Mouse (Mus musculus): Measurements from ENCODE around the gene Spata7.
A peak's percentile ranks its signal among the peaks of the same experiment; 100 is the strongest.
"Not testable (repeated sequence)": the region's sequence is repeated elsewhere in the genome, so short reads cannot be mapped to it uniquely, and the experiment has no call there.

Gene Spata7

DNA sequence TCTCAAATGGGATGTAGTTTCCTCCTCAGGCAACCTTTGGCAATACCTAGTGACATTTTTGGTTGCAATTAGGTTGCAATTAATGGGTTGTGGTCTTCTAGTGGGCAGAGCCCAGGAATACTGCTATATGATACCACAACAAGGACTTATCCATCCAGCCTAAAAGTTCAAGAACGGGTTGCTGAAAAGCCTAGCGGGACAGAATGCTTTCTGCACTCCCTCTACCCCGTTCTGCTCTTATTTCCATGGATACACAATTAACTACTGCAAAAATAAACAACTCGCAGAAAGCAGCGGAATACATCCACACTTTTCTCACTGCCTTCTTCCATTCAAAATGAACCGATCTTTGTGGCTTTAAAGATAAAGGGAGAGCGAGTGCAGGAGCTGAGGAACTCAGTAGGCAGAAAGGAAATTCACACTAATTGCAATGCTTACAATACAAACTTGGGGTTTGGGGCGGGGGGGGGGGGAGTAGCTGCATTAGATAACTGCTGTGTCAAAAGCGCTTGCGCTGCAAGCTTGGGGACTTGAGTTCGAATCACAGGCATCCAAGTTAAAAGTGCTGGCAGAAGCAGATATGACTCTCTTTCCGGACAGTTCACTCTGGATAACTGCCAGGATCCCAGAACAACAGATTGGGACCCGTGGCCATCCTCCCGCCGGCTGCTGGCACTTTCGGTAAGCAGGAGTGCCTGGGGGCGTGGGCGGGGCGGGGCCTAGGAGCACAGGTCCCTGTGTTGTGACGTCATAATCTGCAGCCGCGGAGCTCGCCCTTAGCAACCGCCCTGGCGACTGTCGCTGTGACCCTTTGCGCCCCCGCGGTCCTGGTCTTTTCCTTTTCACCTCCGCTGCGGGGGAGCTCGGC, at the start of gene Spata7:
Gene Spata7, plus strand, starts transcription at position 766 of the 868 bp plus-strand sequence.
- peak; percentile 93 for DNase-seq

DNA sequence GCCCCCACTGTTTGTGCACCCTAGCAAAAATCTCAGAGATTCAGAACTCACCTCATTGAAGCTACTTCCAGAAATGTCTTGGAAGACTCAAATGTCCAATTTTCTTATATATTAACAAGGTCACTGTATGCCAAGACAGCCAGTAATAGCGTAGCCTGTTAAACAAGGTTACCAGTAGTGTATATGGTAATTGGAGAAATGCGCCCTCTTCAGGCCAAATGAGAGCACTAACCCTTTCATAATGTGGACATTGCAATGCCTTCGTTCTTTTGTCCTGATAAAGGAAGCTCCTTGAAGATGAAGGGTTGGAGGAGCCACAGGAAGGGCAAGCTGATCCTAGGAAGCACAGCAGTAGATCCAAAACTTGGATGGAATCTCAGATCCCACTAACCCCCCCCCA, 42.7 kb upstream of the Spata7 start:
- DNase-seq = peak; percentile 52

DNA sequence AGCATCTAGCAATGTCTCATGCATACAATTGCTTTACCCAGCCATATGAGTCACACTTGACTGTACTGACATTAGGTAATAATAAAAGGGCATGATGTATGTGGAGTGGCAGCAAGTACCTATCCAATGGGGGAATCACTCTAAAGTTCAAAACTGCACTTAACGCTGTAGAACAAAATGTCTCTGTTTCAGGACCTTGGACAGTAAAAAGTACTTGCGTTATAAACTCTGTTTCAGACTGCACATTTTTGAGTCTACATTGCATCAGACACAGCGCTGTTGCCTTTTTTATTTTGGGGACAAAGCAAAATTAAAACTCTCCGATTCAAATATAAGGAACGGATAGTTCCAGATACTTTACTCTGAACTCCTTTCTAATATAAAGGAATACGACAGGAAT, 39.4 kb upstream of the Spata7 start:
- DNase-seq = no peak

DNA sequence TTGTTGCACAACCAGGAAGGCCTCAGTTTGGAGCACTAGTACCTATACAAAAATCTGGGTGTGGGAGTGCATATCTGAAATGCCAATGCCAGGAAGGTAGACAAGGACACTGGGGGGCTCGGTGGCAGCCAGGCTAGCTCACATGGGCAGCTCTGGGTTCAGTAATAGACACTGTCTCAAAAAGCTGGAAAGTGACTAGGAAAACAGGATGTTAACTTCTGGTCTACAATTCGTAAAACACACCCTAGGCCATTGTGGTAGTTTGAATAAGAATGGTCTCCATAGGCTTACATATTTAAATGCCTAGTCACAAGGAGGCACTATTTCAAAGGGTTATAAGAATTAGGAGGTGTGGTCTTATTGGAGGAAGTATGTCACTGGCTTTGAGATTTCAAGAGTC, 36.9 kb upstream of the Spata7 start:
- no peak for DNase-seq

DNA sequence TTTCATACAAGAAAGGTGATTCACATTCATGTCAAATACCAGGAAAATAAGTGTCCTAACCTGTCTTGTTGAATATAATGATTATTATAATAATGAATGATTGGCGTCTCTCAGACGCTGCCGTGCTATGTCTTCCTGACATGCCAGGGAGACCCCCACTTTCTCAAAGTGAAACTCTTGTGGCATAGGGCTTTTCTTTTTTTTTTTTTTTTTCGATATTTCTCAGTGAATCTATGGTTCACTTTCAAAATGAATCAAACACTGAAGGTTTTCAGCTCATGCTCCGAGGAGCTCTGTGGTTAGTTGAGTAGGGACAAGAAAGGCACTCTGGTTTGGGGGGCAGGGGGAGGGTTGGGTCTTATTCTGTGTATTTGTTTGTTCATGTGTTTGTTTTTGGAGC, 27.1 kb upstream of the Spata7 start:
- no peak for DNase-seq

DNA sequence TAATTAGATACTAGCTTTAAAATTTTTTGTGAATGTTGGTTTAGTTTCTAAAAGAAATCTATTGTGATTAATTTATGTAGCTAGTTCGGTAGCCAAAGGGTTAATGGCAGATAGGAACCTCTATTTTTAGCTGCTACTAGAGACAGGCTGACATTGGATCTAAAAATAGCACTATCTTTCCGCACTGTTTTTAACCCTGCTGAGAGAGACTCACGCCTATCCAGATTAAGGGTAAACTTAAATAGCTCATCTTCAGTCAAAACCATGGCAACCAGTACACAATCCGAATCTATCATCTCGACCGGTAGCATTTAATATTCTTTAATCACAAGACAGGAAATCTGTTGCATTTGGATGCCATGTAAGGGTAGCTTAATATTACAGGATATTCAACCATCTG, 25.8 kb upstream of the Spata7 start:
- DNase-seq = peak; percentile 30

DNA sequence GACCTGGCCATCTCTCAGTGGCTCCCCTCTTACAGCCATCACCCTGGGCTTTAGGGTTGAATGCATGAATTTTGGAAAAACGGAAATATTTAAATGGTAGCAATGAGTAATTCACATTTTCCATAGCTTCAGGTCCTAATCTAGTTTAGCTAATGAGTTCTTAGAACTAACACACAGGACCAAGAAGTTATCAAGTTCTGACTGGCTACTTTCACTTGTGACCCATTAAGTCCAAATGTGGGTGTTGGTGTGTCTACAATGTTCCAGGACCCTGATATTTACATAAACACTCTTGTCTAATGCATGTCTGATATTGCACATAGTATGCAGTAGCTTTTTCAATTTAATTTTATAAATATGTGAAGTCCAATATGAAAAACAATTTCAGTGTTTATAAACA, 22.7 kb upstream of the Spata7 start:
- no peak for DNase-seq

DNA sequence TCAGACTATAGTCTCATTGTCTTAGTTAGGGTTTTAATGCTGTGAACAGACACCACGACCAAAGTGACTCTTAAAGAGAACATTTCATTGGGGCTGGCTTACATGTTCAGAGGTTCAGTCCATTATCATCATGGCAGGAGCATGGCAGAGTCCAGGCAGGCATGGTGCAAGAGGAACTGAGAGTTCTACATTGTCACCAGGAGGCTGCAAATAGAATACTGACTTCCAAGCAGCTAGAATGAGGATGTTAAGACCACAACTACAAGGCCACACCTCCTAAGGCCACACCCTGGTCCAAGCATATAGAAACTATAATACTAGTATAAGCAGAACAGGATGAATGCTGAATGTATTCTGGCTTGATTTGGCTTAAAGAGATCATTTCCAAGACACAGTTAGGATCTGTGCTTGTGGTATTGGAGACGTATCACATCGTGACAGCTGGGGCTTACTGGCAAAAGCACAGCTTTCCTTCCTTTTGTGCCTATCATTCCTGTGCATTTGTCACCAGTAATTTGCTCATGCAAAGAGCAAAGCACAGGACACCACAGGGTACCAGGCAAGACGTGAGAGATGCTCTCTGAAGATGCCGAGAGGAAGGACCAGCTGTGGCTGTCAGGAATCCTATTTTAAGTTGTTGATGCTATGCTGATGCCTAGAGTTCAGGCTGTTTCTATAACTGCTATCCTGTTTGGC, 21.2 kb upstream of the Spata7 start:
- DNase-seq = no peak

DNA sequence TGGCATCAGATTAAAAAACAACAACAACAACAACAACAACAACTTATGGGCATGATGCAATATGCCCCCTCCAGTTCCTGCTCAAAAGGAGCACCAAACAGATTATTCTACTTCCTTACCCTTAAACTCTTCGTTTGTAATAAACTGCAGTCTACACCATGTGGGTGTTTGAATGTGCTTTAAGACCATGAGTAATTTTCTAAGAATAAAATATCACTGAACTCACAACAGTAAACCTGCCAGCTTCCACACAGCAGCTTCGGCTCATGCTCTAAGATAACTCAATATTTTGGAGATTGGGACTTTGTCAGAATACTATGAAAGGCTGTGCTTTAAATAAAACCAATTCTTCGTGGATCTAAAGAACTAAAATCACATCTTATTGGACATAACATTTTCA, 17.6 kb upstream of the Spata7 start:
- DNase-seq = no peak

DNA sequence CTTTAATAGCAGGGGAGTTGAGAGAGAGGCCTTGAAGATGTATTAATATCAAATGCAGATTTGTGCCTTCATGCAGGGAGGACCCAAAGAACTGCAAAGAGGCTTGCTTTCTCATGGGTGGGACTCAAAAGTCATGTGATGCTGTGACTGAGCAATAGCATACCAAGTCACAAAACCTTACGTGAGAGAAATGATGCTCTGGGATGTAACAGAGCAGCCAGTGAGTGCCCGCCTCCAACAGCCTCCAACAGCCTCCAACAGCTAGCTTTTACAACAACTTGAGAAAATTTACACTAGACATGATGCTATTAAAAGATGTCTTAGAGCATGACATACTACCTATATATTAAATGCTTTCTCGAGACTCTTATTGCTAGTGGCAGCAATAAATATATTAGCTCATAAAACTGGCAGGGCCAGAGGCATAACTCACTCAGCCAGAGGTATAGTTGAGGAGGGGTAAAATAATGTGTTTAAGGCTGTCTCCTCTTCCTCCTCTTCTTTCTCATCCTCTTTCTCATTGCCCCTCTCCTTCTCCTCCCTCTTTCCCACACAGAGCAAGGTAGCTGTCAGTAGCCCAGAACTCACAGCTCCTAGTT, 12.9 kb upstream of the Spata7 start:
- DNase-seq = no peak

DNA sequence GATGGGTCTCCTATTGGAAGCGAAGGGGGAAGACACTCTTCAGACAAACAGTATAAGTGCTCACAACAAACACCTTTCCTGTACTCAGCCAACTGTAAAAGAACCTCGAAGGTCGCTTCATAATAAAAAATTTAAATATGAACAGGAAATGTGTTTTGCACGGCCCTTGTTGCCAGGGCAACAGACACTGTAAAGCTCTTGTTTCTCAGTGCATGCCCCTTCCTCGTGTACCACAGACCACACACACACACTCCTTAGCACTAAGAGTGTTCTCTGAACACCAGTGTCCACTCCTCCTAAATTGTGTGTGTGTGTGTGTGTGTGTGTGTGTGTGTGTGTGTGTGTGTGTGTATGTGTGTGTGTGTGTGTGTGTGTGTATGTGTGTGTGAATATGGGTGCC, 12.2 kb upstream of the Spata7 start:
- peak; percentile 21 for DNase-seq

DNA sequence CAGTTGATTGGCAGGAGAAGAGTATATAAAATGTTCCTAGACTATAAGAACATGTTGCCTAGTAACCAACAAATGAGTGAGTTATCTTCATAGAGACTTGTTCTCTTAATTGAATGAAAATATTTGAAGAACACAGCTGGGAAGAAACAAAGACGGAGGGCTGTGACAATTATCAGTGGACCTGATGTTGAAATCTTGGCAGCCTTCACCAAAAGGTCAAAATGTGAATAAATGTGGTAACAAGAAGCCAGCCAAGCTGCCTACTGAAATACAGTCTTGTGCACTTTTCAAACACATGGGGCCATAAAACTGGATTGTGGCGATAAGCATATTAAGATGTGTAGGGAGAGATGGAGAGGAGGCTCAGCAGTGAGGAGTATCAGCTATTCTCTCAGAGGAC, 8.5 kb upstream of the Spata7 start:
- no peak for DNase-seq

DNA sequence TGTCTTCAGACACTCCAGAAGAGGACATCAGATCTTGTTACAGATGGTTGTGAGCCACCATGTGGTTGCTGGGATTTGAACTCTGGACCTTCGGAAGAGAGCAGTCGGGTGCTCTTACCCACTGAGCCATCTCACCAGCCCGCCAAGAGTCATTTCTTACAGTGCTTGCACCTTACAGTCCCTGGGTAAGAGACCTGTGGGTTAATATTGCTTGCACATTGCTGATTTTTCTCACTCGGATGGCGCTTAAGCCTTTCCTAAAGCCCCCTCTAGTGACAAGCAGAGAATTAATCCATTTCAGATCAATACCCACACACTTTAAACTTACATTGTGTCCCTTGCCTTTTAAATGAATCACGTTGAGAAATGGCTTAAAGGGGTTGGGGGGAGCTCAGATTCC, 7.0 kb upstream of the Spata7 start:
- peak; percentile 34 for DNase-seq

DNA sequence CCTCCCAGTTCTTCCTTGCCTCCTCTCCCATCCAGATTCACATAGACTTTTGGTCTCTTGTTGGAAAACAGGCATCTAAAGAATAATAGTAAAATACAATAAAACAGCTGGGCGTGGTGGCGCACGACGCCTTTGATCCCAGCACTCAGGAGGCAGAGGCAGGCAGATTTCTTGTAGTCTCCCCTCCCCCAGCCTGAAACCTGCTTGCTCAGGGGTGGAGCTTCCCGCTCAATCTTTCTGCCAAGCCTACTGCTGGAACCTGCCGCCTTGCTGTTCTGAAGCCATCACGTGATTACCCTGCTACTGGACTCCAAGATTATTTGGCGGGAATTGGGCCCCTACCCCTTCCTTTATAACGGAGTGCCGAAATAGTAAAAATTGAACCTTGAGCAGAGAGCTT, 4.7 kb upstream of the Spata7 start:
- not testable (repeated sequence) for DNase-seq

DNA sequence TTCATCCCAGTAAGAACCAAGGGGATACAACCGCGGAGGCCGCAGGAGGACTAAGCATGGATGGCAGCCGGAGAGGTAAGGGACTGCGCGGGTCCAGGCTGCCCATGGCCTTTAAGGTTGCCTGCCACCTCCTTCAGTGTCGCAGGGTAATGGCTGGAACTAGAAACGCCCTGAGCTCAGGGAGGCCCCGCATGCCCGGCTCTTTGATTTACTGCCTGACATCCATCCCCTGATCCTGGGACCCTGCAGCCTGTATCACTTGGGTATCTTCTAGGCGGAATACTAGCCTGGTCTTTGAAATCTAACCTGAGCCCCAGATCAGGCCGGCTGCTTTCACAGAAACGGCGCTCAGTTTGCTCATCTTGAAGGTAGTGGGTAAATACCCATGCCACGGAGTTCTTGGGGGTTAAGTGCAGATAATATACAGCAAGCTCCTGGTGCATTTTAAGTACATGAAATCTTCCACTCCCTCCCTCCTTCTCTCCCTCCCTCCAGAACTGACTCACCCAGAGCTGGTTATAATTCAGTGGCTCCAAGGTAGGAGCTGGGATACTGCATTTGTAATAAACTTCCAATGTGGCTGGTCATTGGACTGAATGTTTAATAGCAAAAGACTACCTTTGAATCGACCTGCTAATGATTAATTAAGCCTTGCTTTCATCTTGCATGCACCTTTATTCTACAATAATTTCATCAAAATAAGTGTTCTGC, 458 bp downstream of the Spata7 start:
- no peak for DNase-seq

DNA sequence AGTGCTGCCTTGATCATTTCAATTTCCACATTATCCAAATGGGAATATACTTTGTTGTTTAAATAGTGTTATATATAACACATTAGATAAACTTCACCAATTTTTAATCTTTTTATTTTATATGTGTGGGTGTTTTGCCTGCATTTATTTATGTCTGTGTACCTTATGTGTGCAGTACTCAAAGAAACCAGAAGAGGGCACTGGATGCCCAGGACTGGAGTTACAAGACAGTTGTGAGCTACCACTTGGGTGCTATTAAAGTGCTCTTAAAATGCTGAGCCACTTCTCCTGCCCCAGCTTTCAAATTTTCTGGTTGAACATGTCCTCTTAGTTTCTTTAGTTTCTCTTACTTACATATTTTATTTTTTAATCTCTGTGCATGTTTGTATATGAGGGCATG, 16.9 kb downstream of the Spata7 start:
- no peak for DNase-seq

DNA sequence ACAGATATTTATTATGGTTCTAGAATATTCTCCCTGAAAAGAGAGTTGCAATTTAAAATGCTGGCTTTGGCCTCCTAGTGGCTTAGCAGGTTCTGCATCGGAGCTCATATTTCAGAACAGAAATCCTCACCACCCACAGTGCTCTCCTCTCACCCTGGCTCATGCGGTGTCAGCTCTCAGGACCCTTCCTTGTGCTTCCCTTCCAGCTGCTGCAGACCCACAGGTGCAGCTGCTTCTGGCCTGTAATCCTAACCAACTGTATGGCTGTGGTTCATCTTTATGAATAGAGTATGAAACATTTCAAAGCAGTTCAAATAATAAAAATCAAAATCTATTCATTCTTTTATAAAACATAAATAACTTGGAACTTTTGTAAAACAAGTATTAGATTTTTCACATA, 28.9 kb downstream of the Spata7 start:
- DNase-seq = no peak

DNA sequence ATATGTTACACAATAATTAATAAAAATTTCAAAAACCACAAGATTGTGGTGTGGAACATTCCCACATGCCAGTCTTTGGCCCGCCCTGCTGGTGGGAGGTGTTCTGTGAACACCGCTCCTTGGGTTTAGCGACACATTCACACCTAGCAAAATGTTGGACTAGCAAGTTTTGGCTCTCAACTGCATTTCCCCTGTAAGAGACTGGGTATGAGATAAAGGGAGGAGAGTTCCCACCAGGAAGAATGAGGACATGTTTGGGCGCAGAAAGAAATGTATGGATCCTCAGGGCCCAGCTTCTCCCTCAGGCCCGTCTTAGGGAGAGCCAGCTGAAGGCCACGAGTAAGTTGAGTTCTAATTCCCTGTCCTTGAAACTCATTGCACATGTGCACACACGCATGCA, 34.7 kb downstream of the Spata7 start:
- no peak for DNase-seq

DNA sequence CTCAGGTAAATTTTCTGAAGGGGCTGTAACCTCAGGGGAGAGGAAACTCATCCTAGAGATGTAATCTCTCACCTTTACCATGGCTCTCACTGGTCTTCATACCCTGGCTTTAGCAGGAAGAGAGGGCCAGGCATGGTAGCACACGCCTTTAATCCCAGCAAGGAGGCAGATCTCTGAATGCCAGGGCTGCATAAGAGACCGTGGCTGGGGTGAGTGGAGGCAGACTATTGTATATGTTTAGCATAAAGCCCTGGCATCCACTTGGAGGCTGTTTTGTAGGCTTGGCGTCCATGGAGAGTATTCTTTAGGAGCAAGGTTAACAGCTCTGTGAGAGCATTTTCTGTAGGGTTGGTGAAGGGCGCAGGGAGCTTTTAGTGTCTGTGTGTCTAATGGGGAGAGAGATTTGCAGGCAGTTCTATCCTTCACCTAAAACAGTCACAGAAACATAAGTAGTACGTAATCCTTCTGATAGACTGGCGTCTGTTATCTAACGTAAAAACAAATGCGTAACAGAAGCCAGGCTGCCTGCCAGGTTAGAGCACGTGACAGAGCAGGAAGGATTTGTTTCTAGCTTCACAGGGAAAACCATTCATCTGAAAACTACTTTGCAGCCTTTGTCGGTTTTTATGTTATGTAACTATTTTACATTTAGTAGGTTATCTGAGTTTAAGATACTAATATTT, 40.3 kb downstream of the Spata7 start:
- no peak for DNase-seq

DNA sequence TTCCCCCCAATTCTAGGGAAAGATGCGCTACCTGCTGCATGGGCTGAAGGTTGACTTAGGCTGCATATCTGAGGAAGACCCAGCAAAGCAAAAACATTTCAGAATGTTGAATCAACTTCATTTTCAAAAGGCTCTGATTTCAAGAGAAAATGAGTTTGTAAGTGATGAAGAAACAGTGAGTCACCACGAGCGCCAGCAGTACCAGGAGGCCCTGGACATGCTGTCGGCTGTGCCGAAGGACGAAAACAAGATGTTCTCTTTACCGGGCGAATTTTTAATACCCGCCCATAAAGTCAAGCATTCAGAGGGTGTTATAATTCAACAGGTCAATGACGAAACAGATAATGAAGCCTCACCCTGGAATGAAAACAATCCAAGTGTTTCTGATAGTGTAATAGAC, 41.1 kb downstream of the Spata7 start:
- DNase-seq = no peak

DNA sequence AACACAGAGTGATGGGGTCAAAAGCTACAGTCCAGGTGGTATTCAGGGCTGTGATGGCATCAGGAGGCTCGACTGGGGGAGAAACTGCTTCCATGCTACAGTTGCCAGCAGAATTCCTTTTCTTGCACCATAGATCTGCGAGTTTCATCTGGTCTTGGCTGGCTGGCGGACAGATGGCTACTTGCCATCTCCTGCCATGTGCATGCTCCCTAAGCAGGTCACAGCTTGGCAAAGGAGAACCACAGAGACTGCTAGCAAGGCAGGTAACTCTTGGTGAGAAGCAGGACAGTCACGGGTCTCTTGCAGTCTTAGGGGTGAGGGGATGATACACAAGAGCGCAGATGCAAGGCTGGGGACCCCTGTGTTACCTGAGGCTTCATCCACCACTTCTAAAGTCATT, 41.9 kb downstream of the Spata7 start:
- DNase-seq = no peak

DNA sequence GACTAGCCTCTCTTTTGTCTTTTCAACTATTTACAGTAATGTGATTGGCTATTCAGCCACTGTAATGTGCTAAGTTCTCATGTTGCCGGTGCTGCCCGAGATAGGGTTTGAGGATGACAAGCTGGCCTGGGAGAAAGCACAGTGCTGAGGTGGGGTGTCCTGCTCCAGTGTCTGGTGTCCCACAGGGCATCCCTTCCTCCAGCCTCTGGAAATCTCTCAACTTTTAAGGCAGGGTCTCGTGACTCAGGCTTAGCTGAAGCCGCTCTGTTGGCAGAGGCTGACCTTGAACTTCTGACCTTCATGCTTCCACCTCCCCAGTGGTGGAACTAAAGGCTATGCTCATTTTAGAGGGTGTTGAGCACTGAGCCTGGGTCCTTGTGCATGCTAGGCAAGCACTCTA, 42.5 kb downstream of the Spata7 start:
- no peak for DNase-seq

DNA sequence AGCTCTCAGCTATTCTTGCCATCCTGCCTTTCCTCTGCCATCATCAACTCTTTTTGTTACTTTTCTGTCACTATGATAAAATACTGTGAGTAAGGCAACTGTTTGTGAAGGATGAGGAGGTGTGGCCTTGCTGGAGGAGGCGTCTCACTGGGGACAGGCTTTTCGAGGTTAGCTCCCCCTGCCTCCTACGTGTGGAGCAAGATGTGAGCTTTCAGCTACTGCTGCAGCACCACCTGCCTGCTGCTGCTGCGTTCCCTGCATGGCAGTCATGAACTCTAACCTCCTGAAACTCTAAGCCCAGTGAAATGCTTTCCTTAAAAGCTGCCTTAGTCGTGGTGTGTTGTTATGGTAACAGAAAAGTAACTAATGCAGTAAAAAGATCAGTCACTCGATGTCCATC, 45.9 kb downstream of the Spata7 start:
- DNase-seq = no peak
